Mouse (Mus musculus) urinary bladder, postnatal 4 days (tissue): ENCODE data around the gene Tubb1.

Experiments used
- DNase-seq, 2 experiments: peaks; one replicate each; pipeline ENCODE4 v3.0.0; 2021 to 2022; ENCODE audit warnings: low spot score in 2 of 2

Tubb1 gene

DNA sequence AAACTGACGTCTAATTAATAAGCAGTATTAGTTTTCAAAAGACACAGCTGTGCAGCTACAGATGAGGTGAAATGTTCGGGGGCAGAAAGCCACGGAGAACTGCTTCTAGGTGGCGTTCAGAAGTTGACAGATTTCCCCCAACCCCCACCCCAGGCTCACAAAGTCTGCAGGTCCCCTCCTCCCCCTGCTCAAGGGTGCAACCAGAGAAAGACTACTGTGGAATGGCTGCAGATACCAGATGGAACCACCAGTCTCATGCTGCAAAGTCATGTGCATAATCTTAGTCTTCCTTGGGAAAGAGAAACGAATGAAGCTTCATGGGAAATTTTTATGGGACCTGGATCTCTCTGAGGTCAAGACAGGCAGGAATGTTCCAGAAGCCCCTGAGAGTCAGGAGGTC lies 51.8 kb downstream of the Tubb1 start:
- no peak for DNase-seq

DNA sequence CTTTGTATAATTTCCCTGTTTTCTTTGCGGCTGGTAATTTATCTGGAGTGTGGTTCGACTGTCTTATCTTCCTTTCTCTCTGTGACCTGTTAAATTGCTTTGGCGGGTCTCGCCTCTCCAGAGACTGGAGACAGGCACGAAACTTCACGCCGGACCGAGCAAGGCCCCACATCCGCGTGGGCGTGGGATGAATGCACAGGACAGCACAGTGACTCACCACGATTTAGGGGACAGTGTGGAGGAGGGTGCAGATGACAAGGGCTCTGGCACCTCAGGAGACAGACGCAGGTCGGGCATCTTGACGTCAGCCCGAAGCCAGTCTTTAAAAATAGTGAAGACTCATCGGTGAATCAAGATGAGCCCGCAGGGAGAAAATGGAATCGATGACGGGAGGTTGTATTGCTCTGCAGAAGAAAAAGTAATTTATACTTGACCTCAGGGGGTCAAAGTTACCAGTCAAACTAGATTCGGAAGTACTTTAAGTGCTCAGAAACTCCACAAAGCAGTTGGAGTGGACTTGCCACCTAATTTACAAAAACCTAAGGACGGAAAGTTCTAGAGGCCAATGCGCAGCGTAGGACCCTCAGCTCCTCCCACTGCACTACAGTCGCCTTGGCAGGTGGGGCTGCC lies 52.5 kb downstream of the Tubb1 start:
- no peak for DNase-seq
